Mouse (Mus musculus): ENCODE data around the gene Srpk2. TPM values are rescaled to one million over a fixed set of nuclear protein-coding genes. Genes with fewer than 3 reads are reported as not detected.
A peak's percentile ranks its signal among the peaks of the same experiment; 100 is the strongest.

Gene Srpk2
- polyA plus RNA-seq, 1 experiment from 2014 or later, result 27.1 TPM

DNA sequence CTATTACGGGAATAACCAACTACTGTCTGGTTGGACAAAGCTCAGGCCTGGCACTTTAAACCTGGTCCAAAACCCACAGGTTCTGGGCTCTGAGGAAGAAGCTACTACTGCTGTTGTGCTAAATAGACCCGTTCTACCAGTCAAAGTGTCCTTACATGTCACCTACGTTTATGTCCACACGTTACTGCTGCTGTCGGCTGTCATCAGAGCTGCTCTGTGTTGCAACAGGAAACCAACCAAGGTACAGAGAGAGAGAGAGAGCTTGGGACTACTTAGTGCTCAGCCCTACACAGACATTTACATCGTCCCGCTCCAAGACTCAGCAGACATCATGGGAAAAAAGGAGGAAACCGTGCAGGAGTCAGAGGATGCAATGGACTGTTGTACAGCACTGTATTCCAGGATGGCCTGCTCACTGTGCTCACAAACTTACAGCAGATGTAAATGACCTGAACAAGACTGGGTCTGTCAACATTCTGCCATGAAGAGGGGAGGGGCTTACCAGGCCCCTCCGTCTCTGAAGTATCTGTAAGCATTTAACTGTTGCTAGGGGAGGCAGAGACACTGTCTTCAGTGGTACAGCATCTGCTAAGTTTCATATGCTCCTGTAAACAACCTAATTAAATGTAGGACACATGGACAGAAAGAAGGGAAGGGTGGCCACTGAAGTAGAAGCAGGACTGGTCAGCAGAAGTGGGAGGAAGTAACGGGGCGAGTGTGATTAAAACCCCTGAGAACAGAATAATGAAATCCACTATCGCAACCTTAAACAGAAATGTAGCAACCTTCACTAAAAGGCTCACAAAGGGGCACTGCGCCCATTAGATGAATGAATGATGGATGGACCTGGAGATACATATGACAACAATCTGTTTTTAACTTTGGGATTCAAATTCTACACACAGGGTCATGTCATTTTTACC lies 97.6 kb downstream of the Srpk2 start:
- TF ChIP-seq EP300 (optimal IDR thresholded peaks at IDR 0.05), result no peak
- ATAC-seq (ENCODE audit: low FRiP score, low TSS enrichment) (no peak), DNase-seq (ENCODE audit: low spot score) (no peak)
- no peak overlapping the region for H3K4me3 ChIP-seq (ENCODE audit: low read depth, low read length)
- no peaks in the 10 kb centered on the region for H3K9me3 ChIP-seq (ENCODE audit: control insufficient read depth, low read length)
- H3K9ac ChIP-seq (ENCODE audit: low read length), result no peak overlapping the region
- H3K27me3 ChIP-seq (ENCODE audit: control insufficient read depth, insufficient read depth, low read length), result no peaks in the 10 kb centered on the region
- no peaks in the 10 kb centered on the region for H3K4me1 ChIP-seq (replicated peaks; ENCODE audit: control insufficient read depth, insufficient read depth)
- H3K36me3 ChIP-seq (ENCODE audit: control insufficient read depth, insufficient read depth, low read length), result no peaks in the 10 kb centered on the region; the same call in 1 of the 2 replicates
- no peak overlapping the region for H3K4me2 ChIP-seq (replicated peaks; ENCODE audit: low read depth)
- no peak overlapping the region for H3K27ac ChIP-seq (replicated peaks)
- WGBS, result 81% methylated on average over 13 of the region's 13 CpGs

DNA sequence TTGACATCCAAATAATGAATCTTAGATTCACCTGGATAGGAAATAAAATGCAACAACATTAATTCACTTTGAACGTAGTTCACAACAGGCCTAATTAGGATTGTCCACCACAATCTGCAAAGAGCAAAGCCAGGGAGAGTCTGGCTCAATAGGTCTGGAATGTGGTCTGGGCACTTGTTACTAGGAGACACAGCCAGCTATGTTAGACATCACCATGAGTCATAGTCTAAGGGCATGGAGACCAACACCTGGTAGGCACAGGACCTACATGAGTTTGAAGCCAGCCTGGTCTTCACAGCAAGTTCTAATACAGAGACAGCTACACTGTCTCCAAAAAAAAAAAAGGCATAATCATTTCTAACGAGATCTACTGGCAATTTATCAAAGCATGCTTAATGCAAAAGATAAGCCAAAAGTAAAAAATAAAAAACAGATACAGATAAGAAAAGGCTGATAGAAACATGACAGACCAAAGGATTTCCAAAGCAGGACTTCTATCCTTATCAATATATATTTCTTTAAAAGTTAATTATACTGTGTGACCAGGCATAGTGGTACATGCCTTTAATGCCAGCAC lies 102.8 kb downstream of the Srpk2 start:
- Histone ChIP-seq H3K4me1 (replicated peaks; ENCODE audit: control insufficient read depth, insufficient read depth) (no peaks in the 10 kb centered on the region), H3K4me2 (replicated peaks; ENCODE audit: low read depth) (no peak overlapping the region), H3K9ac (ENCODE audit: low read length) (no peak overlapping the region), H3K36me3 (ENCODE audit: control insufficient read depth, insufficient read depth, low read length) (no peaks in the 10 kb centered on the region), H3K9me3 (ENCODE audit: control insufficient read depth, low read length) (no peaks in the 10 kb centered on the region), H3K27ac (replicated peaks) (no peak overlapping the region), H3K4me3 (ENCODE audit: low read depth, low read length) (no peak overlapping the region), H3K27me3 (ENCODE audit: control insufficient read depth, insufficient read depth, low read length) (no peaks in the 10 kb centered on the region)
- ATAC-seq (ENCODE audit: low FRiP score, low TSS enrichment), result peak; percentile 95
- TF ChIP-seq CTCF (IDR thresholded peaks at IDR 0.05; ENCODE audit: low read depth), result no peak
- TF ChIP-seq EP300 (optimal IDR thresholded peaks at IDR 0.05), result no peak
- 51% methylated on average over 2 of the region's 2 CpGs for WGBS
- peak; percentile 48 for DNase-seq (ENCODE audit: low spot score)

DNA sequence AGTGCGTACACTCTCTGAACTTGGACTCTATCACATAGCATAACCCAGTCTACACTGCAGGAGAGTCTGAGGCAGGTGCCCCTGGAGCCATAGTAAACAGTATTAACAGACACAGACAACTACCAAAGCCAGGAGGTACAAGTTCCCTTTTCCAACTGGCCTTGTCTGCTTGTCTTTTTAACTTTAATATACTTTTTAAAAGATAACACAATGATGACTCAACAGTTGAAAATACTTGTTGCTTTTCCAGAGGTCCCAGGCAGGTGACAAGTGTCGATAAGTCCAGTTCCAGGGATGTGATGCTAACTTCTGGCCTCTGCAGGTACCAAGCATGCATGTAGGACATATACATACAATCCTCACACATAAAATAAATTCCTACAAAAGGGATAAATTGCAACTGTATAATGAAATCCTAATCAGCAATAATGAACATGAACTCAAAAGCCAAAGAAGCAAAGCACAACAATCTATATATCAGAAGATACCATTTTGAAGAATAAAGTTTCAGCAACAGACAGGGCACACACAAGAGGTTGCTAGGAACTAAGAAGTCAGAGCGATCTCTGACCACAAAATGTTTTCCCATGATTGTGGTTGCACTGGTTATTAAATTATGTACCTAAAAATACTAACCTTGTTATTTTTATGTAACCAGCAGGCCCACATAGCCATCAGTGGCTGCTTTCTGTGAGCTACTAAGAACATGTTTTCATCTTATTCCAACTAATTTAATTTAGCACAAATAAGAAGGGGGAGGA lies 105.1 kb downstream of the Srpk2 start:
- Histone ChIP-seq H3K9ac (ENCODE audit: low read length) (no peak overlapping the region), H3K36me3 (ENCODE audit: control insufficient read depth, insufficient read depth, low read length) (no peaks in the 10 kb centered on the region), H3K9me3 (ENCODE audit: control insufficient read depth, low read length) (no peaks in the 10 kb centered on the region), H3K27me3 (ENCODE audit: control insufficient read depth, insufficient read depth, low read length) (no peaks in the 10 kb centered on the region), H3K27ac (replicated peaks) (no peak overlapping the region), H3K4me1 (replicated peaks; ENCODE audit: control insufficient read depth, insufficient read depth) (no peaks in the 10 kb centered on the region), H3K4me2 (replicated peaks; ENCODE audit: low read depth) (no peak overlapping the region), H3K4me3 (ENCODE audit: low read depth, low read length) (no peak overlapping the region)
- ATAC-seq (ENCODE audit: low FRiP score, low TSS enrichment), result no peak
- DNase-seq (ENCODE audit: low spot score), result no peak
- TF ChIP-seq CTCF (IDR thresholded peaks at IDR 0.05; ENCODE audit: low read depth), result no peak
- TF ChIP-seq EP300 (optimal IDR thresholded peaks at IDR 0.05), result no peak
- WGBS, result 91% methylated on average over 3 of the region's 3 CpGs

DNA sequence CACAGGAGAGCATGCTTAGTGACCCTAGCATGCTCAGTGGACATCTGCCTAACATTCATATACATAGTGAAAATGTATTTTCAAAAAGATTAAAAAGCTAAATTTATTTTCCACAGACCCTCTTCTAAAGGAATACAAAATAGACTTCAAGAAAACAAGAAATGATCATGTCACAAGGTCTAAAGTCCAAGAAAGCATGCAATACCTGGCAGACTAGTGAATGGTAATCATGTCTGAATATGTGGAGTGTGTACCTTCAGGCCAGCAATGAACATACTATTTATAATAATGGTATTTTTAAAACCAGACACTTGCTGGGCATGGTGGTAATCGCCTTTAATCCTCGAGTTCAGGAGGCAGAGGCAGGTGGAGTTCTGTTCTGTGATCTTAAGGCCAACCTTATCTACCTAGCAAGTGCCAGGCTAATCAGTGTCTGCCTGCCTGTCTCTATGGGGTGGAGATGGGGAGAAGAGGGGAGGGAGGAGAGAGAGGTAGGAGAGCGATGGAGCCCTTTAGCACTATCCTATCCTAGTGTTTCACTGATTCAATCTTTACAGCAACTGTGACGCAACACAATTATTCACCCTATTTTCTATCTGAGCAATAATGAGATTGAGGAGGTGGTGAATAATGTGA lies 106.0 kb downstream of the Srpk2 start:
- TF ChIP-seq EP300 (optimal IDR thresholded peaks at IDR 0.05), result no peak
- TF ChIP-seq CTCF (IDR thresholded peaks at IDR 0.05; ENCODE audit: low read depth), result no peak
- Histone ChIP-seq H3K4me3 (ENCODE audit: low read depth, low read length) (no peak overlapping the region), H3K4me1 (replicated peaks; ENCODE audit: control insufficient read depth, insufficient read depth) (no peaks in the 10 kb centered on the region), H3K9ac (ENCODE audit: low read length) (no peak overlapping the region), H3K36me3 (ENCODE audit: control insufficient read depth, insufficient read depth, low read length) (no peaks in the 10 kb centered on the region), H3K27ac (replicated peaks) (no peak overlapping the region), H3K9me3 (ENCODE audit: control insufficient read depth, low read length) (no peaks in the 10 kb centered on the region), H3K27me3 (ENCODE audit: control insufficient read depth, insufficient read depth, low read length) (no peaks in the 10 kb centered on the region), H3K4me2 (replicated peaks; ENCODE audit: low read depth) (no peak overlapping the region)
- DNase-seq (ENCODE audit: low spot score), result no peak
- WGBS, result 83% methylated on average over 4 of the region's 4 CpGs
- no peak for ATAC-seq (ENCODE audit: low FRiP score, low TSS enrichment)

DNA sequence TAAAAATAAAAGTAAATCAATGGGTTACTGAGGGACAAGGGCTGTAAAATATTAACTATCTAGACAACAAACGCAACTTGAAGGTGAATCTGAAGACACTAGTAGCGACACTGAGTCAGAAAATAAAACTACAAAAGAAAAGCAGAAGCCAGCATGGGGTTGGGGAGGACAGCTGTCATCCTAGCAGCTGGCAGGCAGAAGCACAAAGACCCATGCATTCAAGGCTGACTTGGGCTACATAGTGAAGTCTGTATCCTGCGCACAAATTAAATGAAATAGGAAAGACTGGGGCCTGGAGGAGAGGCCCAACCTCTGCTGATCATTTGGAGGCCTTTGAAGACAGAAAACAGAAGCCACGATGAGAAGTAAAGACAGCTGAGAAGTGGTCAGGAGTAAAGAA lies 106.6 kb downstream of the Srpk2 start:
- Histone ChIP-seq H3K27me3 (ENCODE audit: control insufficient read depth, insufficient read depth, low read length) (no peaks in the 10 kb centered on the region), H3K9ac (ENCODE audit: low read length) (no peak overlapping the region), H3K27ac (replicated peaks) (no peak overlapping the region), H3K4me1 (replicated peaks; ENCODE audit: control insufficient read depth, insufficient read depth) (no peaks in the 10 kb centered on the region), H3K36me3 (ENCODE audit: control insufficient read depth, insufficient read depth, low read length) (no peaks in the 10 kb centered on the region), H3K9me3 (ENCODE audit: control insufficient read depth, low read length) (no peaks in the 10 kb centered on the region), H3K4me2 (replicated peaks; ENCODE audit: low read depth) (no peak overlapping the region), H3K4me3 (ENCODE audit: low read depth, low read length) (no peak overlapping the region)
- ATAC-seq (ENCODE audit: low FRiP score, low TSS enrichment), result no peak
- TF ChIP-seq CTCF (IDR thresholded peaks at IDR 0.05; ENCODE audit: low read depth), result no peak
- TF ChIP-seq EP300 (optimal IDR thresholded peaks at IDR 0.05), result no peak
- 77% methylated on average over 4 of the region's 4 CpGs for WGBS
- no peak for DNase-seq (ENCODE audit: low spot score)
